Mouse (Mus musculus) midbrain, embryonic 13.5 days (tissue): ENCODE measurements around the gene Fam83e. TPM values are rescaled to one million over a fixed set of nuclear protein-coding genes. Genes with fewer than 3 reads are reported as not detected.

ENCODE experiments used
- ATAC-seq: fragments of 200-750 bp; cut with Nextera tagmentation; 2 replicates; pipeline ENCODE4 v1.8.0; 2017; ENCODE audit warnings: mild to moderate bottlenecking, moderate TSS enrichment, moderate library complexity
- H3K27ac ChIP-seq: fragments of 300-500 bp; sonication (generic); 2 replicates; pipeline ENCODE4 v1.5.1; 2015; ENCODE audit warnings: inconsistent platforms, mild to moderate bottlenecking, moderate library complexity
- H3K27me3 ChIP-seq: fragments of 300-500 bp; sonication (generic); 2 replicates; pipeline ENCODE4 v1.6.1; 2015; ENCODE audit warnings: mild to moderate bottlenecking, inconsistent platforms
- H3K36me3 ChIP-seq: fragments of 300-500 bp; sonication (generic); 2 replicates; pipeline ENCODE4 v1.6.1; 2015; ENCODE audit warnings: mild to moderate bottlenecking, inconsistent platforms
- H3K4me1 ChIP-seq: fragments of 300-500 bp; sonication (generic); replicated peaks from 2 replicates; pipeline ENCODE4 v1.6.1; 2015; ENCODE audit warnings: inconsistent platforms
- H3K4me2 ChIP-seq: fragments of 300-500 bp; sonication (generic); replicated peaks from 2 replicates; pipeline ENCODE4 v1.6.1; 2015; ENCODE audit warnings: moderate library complexity, mild to moderate bottlenecking, inconsistent platforms
- H3K4me3 ChIP-seq: fragments of 300-500 bp; sonication (generic); replicated peaks from 2 replicates; pipeline ENCODE4 v1.5.1; 2015; ENCODE audit warnings: mild to moderate bottlenecking, inconsistent platforms
- H3K9ac ChIP-seq: fragments of 300-500 bp; sonication (generic); replicated peaks from 2 replicates; pipeline ENCODE4 v1.6.1; 2015; ENCODE audit warnings: mild to moderate bottlenecking, inconsistent platforms
- H3K9me3 ChIP-seq: fragments of 300-500 bp; sonication (generic); 2 replicates; pipeline ENCODE4 v1.6.1; 2016; ENCODE audit warnings: mild to moderate bottlenecking, inconsistent platforms
- WGBS: fragments of 180-500 bp; shearing (Covaris S2); methylation state at CpG from one replicate; pipeline ENCODE4 v1.1.7; 2015; 5-methylcytosine and 5-hydroxymethylcytosine counted together
- polyA plus RNA-seq: library from polyadenylated mRNA; unstranded; fragments of >200 nt; fragmentation: Nextera tagmentation; extraction: Ambion mirVana; gene quantifications from 2 replicates; pipeline ENCODE4 v1.2.1, GENCODE M21; 2015

Gene Fam83e
- polyA plus RNA-seq, 1 experiment from 2014 or later, result 1.0 TPM

DNA sequence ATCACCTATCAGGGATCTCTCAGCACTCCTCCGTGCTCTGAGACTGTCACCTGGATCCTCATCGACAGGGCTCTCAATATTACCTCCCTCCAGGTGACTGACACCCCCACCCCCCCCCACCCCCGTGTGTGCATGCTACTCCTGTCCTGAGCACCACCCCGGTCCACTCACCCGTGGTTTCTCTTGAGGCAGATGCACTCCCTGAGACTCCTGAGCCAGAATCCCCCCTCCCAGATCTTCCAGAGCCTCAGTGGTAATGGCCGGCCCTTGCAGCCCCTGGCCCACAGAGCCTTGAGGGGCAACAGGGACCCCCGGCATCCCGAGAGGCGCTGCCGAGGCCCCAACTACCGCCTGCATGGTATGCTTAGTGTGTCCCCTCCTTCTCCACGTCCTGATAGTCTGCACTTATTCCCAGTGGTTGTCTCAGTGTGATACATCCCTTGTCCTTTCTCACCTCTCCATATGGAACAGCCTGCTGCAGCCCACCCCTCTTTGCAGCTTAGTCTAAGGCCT lies 17.4 kb upstream of the Fam83e start:
- H3K27ac ChIP-seq, result peak overlapping the region; percentile 93
- no peaks in the 10 kb centered on the region for H3K36me3 ChIP-seq
- H3K4me2 ChIP-seq, result peak overlapping the region; percentile 98
- H3K4me3 ChIP-seq, result peak overlapping the region; percentile 57
- peaks cover 19% of the 10 kb centered on the region for H3K27me3 ChIP-seq
- 43% methylated on average over 12 of the region's 12 CpGs for WGBS
- peaks cover 86% of the 10 kb centered on the region for H3K4me1 ChIP-seq
- no peaks in the 10 kb centered on the region for H3K9me3 ChIP-seq
- H3K9ac ChIP-seq, result peak overlapping the region; percentile 72
- no peak for ATAC-seq

GRCm38 (mm10) chr7:45704046-45704559 lies 16.9 kb upstream of the Fam83e start:
- H3K4me2 ChIP-seq, result peak overlapping the region; percentile 98
- WGBS, result under 1% methylated on average over 13 of the region's 13 CpGs
- H3K4me1 ChIP-seq, result peaks cover 89% of the 10 kb centered on the region
- H3K9me3 ChIP-seq, result no peaks in the 10 kb centered on the region
- peak overlapping the region; percentile 93 for H3K27ac ChIP-seq
- peak overlapping the region; percentile 72 for H3K9ac ChIP-seq
- peaks cover 14% of the 10 kb centered on the region for H3K27me3 ChIP-seq
- H3K4me3 ChIP-seq, result peak overlapping the region; percentile 57
- peak; percentile 64 for ATAC-seq
- no peaks in the 10 kb centered on the region for H3K36me3 ChIP-seq

DNA sequence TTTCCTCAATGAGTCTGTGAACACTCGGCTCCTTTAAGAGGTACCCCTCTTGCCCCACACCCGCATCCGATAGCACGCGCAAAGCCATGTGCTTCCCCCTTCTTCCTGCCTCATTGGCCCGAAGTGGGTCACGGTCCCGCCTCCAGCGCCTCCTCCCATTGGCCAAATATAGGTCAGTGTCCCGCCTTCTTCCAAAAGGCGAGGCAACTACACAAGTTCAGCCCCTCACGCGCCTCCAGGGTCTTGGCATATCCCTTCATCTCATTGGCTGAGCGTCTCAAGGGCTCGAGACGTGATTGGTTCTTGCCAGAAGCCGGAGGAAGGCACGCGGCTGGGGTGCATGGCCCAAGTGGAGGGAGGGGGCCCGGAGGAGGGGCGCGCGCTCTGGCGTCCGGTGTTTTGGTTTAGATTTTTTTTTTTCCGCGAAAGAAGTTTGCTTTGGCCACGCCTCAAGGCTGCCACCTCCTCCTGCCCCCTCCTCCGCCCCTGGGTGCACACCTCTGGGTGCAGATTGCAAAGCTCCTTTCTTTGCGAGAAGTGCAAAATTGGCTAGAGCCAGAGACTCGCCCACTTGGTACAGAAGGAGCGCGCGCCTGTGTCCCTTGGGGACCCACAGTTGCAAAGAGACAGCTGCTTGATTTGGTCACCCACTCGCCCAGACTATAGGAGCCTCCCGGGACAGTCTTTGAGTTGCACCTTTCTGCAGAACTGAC lies 16.1 kb upstream of the Fam83e start, which contains the start of gene Dbp:
TSS of gene Dbp (plus strand) at position 359 of the 713 bp plus-strand sequence.
- peak; percentile 81 for ATAC-seq

GRCm38 (mm10) chr7:45705443-45705864 lies 15.6 kb upstream of the Fam83e start:
- peak overlapping the region; percentile 57 for H3K4me3 ChIP-seq
- H3K36me3 ChIP-seq, result peaks cover 8% of the 10 kb centered on the region
- peaks cover 90% of the 10 kb centered on the region for H3K4me1 ChIP-seq
- H3K27ac ChIP-seq, result peak overlapping the region; percentile 70
- H3K27me3 ChIP-seq, result peaks cover under 1% of the 10 kb centered on the region; the same call in 1 of the 2 replicates
- WGBS, result under 1% methylated on average over 21 of the region's 21 CpGs
- H3K9ac ChIP-seq, result peak overlapping the region; percentile 58
- no peak for ATAC-seq
- H3K4me2 ChIP-seq, result peak overlapping the region; percentile 98
- H3K9me3 ChIP-seq, result no peaks in the 10 kb centered on the region

More for the DNA sequence above, 16.1 kb upstream of the Fam83e start, which contains the start of gene Dbp:
- peak within 1 kb of the TSS; percentile 80 for H3K9ac ChIP-seq
- peaks cover 6% of the 10 kb centered on the region; the same call in 1 of the 2 replicates for H3K27me3 ChIP-seq
- peak within 1 kb of the TSS; percentile 93 for H3K27ac ChIP-seq
- H3K36me3 ChIP-seq, result peaks cover 2% of the 10 kb centered on the region
- peak within 1 kb of the TSS; percentile 57 for H3K4me3 ChIP-seq
- no peaks in the 10 kb centered on the region for H3K9me3 ChIP-seq
- H3K4me2 ChIP-seq, result peak within 1 kb of the TSS; percentile 98
- WGBS, result under 1% methylated on average over 36 of the region's 36 CpGs
- H3K4me1 ChIP-seq, result peaks cover 90% of the 10 kb centered on the region

DNA sequence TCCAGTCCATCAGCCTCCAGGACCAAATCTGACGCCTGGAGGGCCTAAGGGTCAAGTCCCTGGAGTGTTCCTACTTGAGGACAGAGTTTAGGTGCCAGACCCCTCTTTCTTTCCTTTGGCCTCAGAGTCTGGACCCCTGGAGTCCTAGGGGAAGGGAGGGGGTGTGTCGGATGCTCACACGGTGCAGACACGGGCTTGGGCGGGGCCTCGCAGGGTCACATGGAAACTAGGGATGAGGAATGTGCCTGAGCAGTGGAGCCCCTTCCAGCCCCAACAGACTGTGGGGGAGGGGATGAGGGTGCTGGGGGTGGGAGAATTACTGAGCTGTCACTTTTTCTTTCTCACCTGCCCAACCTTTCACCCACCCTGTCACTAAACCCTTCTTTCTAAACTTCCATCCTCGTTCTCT lies 15.1 kb upstream of the Fam83e start:
- ATAC-seq, result no peak
- H3K27me3 ChIP-seq, result no peaks in the 10 kb centered on the region
- H3K4me3 ChIP-seq, result peak overlapping the region; percentile 57
- peaks cover 91% of the 10 kb centered on the region for H3K4me1 ChIP-seq
- 0% methylated on average over 7 of the region's 7 CpGs for WGBS
- H3K27ac ChIP-seq, result no peak overlapping the region
- peak overlapping the region; percentile 98 for H3K4me2 ChIP-seq
- no peaks in the 10 kb centered on the region for H3K9me3 ChIP-seq
- H3K36me3 ChIP-seq, result peaks cover 12% of the 10 kb centered on the region
- H3K9ac ChIP-seq, result peak overlapping the region; percentile 80

- Histone ChIP-seq H3K9me3 (no peaks in the 10 kb centered on the region), H3K36me3 (peaks cover 21% of the 10 kb centered on the region), H3K4me2 (peak overlapping the region; percentile 98), H3K4me3 (peak overlapping the region; percentile 57), H3K9ac (peak overlapping the region; percentile 80), H3K27me3 (no peaks in the 10 kb centered on the region), H3K27ac (peak overlapping the region; percentile 85; the same call in 1 of the 2 replicates), H3K4me1 (peaks cover 83% of the 10 kb centered on the region)
- under 1% methylated on average over 38 of the region's 45 CpGs for WGBS
- ATAC-seq, result no peak
Measured at GRCm38 (mm10) chr7:45706721-45707241, 14.2 kb upstream of the Fam83e start.

- Histone ChIP-seq H3K27ac (peak overlapping the region; percentile 85), H3K27me3 (no peaks in the 10 kb centered on the region), H3K9ac (peak overlapping the region; percentile 80), H3K4me3 (peak overlapping the region; percentile 57), H3K9me3 (no peaks in the 10 kb centered on the region), H3K36me3 (peaks cover 28% of the 10 kb centered on the region), H3K4me1 (peaks cover 79% of the 10 kb centered on the region), H3K4me2 (peak overlapping the region; percentile 98)
- no peak for ATAC-seq
- WGBS, result under 1% methylated on average over 27 of the region's 27 CpGs
Measured at GRCm38 (mm10) chr7:45707375-45707967, 13.5 kb upstream of the Fam83e start.

- Histone ChIP-seq H3K36me3 (peaks cover 36% of the 10 kb centered on the region), H3K4me3 (no peak overlapping the region), H3K27me3 (no peaks in the 10 kb centered on the region), H3K9ac (no peak overlapping the region), H3K4me2 (peak overlapping the region; percentile 98), H3K27ac (peak overlapping the region; percentile 85), H3K4me1 (peaks cover 74% of the 10 kb centered on the region), H3K9me3 (no peaks in the 10 kb centered on the region)
- WGBS, result 53% methylated on average over 13 of the region's 13 CpGs
- ATAC-seq, result no peak
Measured at GRCm38 (mm10) chr7:45708221-45708761, 12.7 kb upstream of the Fam83e start.

DNA sequence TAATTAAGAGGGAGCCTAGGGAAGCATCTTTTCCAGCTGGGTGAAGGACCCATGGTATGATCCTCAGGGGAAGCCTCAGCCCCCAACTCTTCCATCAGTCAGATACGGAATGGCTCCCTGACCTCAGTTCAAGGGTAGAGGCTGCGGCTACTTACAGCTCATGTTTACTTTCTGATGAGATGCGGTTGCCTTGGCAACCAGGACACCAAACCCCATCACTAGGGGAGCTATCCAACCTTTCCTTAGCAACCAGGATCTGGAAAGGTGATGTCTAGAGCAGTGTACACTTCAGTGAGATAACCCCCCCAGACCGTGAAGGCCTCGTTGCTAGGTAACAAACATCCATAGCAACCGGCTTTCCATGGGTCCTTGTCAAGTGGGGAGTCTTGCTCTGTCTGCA lies 12.0 kb upstream of the Fam83e start:
- H3K9me3 ChIP-seq, result no peaks in the 10 kb centered on the region
- H3K4me1 ChIP-seq, result peaks cover 70% of the 10 kb centered on the region
- ATAC-seq, result peak; percentile 21
- peak overlapping the region; percentile 98 for H3K4me2 ChIP-seq
- H3K4me3 ChIP-seq, result no peak overlapping the region; the same call in 1 of the 2 replicates
- no peaks in the 10 kb centered on the region for H3K27me3 ChIP-seq
- H3K36me3 ChIP-seq, result peaks cover 39% of the 10 kb centered on the region
- H3K9ac ChIP-seq, result no peak overlapping the region; the same call in 1 of the 2 replicates
- H3K27ac ChIP-seq, result peak overlapping the region; percentile 85
- WGBS, result 27% methylated on average over 6 of the region's 6 CpGs

DNA sequence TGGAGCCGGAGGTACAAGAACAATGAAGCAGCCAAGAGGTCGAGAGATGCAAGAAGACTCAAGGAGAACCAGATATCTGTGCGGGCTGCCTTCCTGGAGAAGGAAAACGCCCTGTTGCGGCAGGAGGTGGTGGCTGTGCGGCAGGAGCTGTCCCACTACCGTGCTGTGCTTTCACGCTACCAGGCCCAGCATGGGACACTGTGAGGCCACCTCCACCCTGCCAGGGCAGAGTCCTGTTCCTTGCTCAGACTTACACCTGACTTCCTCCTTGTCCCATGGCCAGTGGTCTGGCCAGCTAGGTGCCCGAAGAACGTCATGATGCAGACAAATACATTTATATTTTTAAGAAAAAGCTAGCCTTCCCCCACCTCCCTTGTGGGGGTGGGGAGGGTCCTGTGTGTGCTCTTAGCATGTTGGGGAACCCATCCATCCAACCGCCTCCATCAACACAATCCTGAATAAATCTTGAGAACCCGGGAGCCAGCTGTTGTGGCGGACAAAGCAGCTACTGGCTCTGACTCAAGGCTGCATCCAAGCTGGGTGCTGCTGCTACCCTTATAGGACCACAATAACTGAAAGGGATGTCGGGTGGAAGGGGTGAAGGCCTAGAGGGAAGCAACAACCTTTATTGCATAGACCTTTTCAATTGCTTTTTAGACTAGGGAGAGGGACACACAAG lies 11.2 kb upstream of the Fam83e start:
- 69% methylated on average over 14 of the region's 14 CpGs for WGBS
- peak overlapping the region; percentile 47 for H3K9ac ChIP-seq
- H3K4me3 ChIP-seq, result no peak overlapping the region
- H3K27me3 ChIP-seq, result no peaks in the 10 kb centered on the region
- no peak for ATAC-seq
- H3K27ac ChIP-seq, result peak overlapping the region; percentile 85
- peak overlapping the region; percentile 98 for H3K4me2 ChIP-seq
- peaks cover 74% of the 10 kb centered on the region for H3K4me1 ChIP-seq
- H3K36me3 ChIP-seq, result peaks cover 39% of the 10 kb centered on the region
- no peaks in the 10 kb centered on the region for H3K9me3 ChIP-seq

DNA sequence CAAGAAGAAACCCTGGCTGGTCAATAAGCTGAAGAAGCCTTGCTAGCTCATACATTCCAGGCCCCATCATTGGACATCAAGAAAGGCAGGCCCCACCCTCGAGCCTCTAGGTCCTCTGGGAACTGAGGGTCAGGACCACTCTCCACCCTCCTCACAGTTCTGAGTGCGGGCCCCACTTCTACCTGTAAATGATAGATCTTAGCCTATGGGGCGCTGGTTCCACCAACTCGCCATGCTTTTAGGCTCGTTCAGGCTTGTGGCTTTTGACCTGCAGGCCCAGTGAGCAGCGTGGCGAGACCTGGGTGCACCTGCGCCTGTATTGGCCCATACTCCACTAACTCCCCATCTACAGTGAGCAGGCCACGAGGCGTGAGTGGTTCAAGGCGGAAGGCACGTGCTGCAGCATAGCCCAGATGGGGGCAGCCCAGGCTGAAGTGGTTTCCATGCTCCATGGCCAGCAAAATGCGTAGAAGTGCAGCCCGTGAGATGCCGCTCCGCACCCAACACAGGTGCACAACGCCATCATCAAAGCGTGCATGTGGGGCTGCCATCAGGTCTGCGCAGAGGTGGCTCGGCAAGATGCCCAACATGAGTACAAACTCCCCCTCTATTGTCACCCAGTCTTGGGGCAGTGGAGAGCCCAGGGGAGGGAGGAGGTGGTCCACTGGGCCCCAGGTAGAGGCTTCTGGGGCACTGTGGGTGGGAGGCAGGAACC lies 10.4 kb upstream of the Fam83e start:
- WGBS, result 92% methylated on average over 20 of the region's 20 CpGs
- no peaks in the 10 kb centered on the region for H3K9me3 ChIP-seq
- peaks cover 72% of the 10 kb centered on the region for H3K4me1 ChIP-seq
- H3K27me3 ChIP-seq, result no peaks in the 10 kb centered on the region
- H3K27ac ChIP-seq, result peak overlapping the region; percentile 85
- no peak overlapping the region for H3K4me3 ChIP-seq
- peaks cover 39% of the 10 kb centered on the region for H3K36me3 ChIP-seq
- no peak overlapping the region for H3K4me2 ChIP-seq
- no peak overlapping the region for H3K9ac ChIP-seq
- no peak for ATAC-seq
